Mouse (Mus musculus) heart, postnatal 0 days (tissue): ENCODE data around the gene Astl.

Experiments
- CTCF ChIP-seq: IDR thresholded peaks from 2 replicates; pipeline ENCODE4 v1.5.1; 2016; ENCODE audit warnings: antibody characterized with exemption, control low read depth, low read depth
- EP300 ChIP-seq: IDR thresholded peaks from 2 replicates; pipeline ENCODE4 v1.6.1; 2016; ENCODE audit warnings: antibody characterized with exemption, low read depth

GRCm38 (mm10) chr2:127364452-127364851 lies 26.0 kb downstream of the Astl start:
- TF ChIP-seq CTCF (no peak), EP300 (no peak)
